ENCODE assay signal across 17 mouse cellular contexts in genomic region chr11:82290841-82291240, GRCm38 (mm10). TPM values are rescaled to one million over a fixed set of nuclear protein-coding genes. Genes with fewer than 3 reads are reported as not detected.
"Had no signal": no experiment of that assay in that cellular context is flagged by ENCODE, and none has a peak within 500 bp of the region (broad histone marks: within the 10 kb centered on the region; RNA-seq: fewer than 3 reads in every experiment).

No protein-coding gene starts in this region.

- H3K36me3 ChIP-seq: limb, embryonic 10.5 days; liver, embryonic 15.5 days had no signal

- ATAC-seq: lung, postnatal 0 days; midbrain, embryonic 16.5 days had no signal

- H3K4me2 ChIP-seq: liver, embryonic 11.5 days; liver, embryonic 15.5 days had no signal

- H3K9ac ChIP-seq: liver, embryonic 15.5 days had no signal

- H3K9me3 ChIP-seq: limb, embryonic 10.5 days; liver, embryonic 15.5 days had no signal

- H3K27me3 ChIP-seq: liver, embryonic 15.5 days had no signal

- H3K4me1 ChIP-seq: limb, embryonic 10.5 days; liver, embryonic 15.5 days had no signal

- H3K4me3 ChIP-seq: layer of hippocampus, adult 2 months; limb, embryonic 10.5 days; liver, embryonic 15.5 days had no signal

- DNase-seq: kidney, postnatal 10 days; kidney, postnatal 4 days; lung, adult 2 months; lung, postnatal 36 days; thymus, postnatal 4 days had no signal

- H3K27ac ChIP-seq: layer of hippocampus, adult 2 months; limb, embryonic 10.5 days; liver, embryonic 15.5 days; stomach, postnatal 0 days had no signal

RNA-seq across cellular contexts. Expression of gene Ccl1, which starts 14.6 kb away (rescaled TPM):
- total RNA-seq: layer of hippocampus, adult 2 months; layer of hippocampus, postnatal 10 days; left cerebral cortex, postnatal 10 days; megakaryocyte progenitor cell, adult 5-6 weeks had no signal
- polyA plus RNA-seq: kidney, embryonic 14.5 days; limb, embryonic 10.5 days; limb, embryonic 14.5 days; liver, embryonic 11.5 days; liver, embryonic 15.5 days; lung, adult 2 months; lung, postnatal 0 days; stomach, postnatal 0 days had no signal
